18 mouse cellular contexts compared by ENCODE assay signal in genomic region chr2:77618686-77619085, GRCm38 (mm10).
"Had no signal": no experiment of that assay in that cellular context is flagged by ENCODE, and none has a peak within 500 bp of the region (broad histone marks: within the 10 kb centered on the region; RNA-seq: fewer than 3 reads in every experiment).

No protein-coding gene starts in this region.

- H3K4me2 ChIP-seq: lung, embryonic 14.5 days; midbrain, embryonic 13.5 days; neural tube, embryonic 13.5 days; neural tube, embryonic 15.5 days had no signal

- H3K9me3 ChIP-seq: midbrain, embryonic 10.5 days; midbrain, embryonic 13.5 days; neural tube, embryonic 13.5 days; neural tube, embryonic 15.5 days had no signal

- ATAC-seq: midbrain, embryonic 13.5 days; midbrain, embryonic 16.5 days had no signal

- H3K9ac ChIP-seq: lung, embryonic 14.5 days; midbrain, embryonic 13.5 days; neural tube, embryonic 13.5 days; neural tube, embryonic 15.5 days had no signal

- H3K27me3 ChIP-seq: midbrain, embryonic 13.5 days; neural tube, embryonic 13.5 days; neural tube, embryonic 15.5 days had no signal

- H3K36me3 ChIP-seq: midbrain, embryonic 10.5 days; midbrain, embryonic 13.5 days; neural tube, embryonic 13.5 days; neural tube, embryonic 15.5 days had no signal

- H3K4me1 ChIP-seq: midbrain, embryonic 10.5 days; neural tube, embryonic 15.5 days had no signal

- H3K27ac ChIP-seq: midbrain, embryonic 10.5 days; midbrain, embryonic 13.5 days; neural tube, embryonic 13.5 days; neural tube, embryonic 15.5 days had no signal

- H3K4me3 ChIP-seq: midbrain, embryonic 10.5 days; midbrain, embryonic 13.5 days; myocyte; neural tube, embryonic 13.5 days; neural tube, embryonic 15.5 days had no signal

- DNase-seq: lung, adult 18-20 months; lung, embryonic 14.5 days; lung, postnatal 10 days; lung, postnatal 4 days; retina, postnatal 1 day; right cerebral cortex, adult 18-20 months; right cerebral cortex, postnatal 25 days; right cerebral cortex, postnatal 4 days; spleen, adult 18-20 months; thymus, adult 18-20 months; thymus, postnatal 25 days; thymus, postnatal 4 days had no signal
